Mouse (Mus musculus) erythroblast, embryonic 14.5 days (primary cell): Measurements from ENCODE around the gene Atraid.

Source experiments
- GATA1 ChIP-seq: IDR thresholded peaks from 2 replicates; pipeline ENCODE4 v1.6.1; 2012; ENCODE audit warnings: low read length, inconsistent platforms, mixed read lengths
- TAL1 ChIP-seq: IDR thresholded peaks from 3 replicates; pipeline ENCODE4 v1.6.1; 2012; ENCODE audit warnings: low read length, inconsistent platforms, mixed read lengths

GRCm38 (mm10) chr5:31047074-31047473 lies 1.0 kb upstream of the Atraid start:
- TF ChIP-seq TAL1 (no peak), GATA1 (no peak)
